Mouse (Mus musculus) R1 (cell line): Measurements from ENCODE around the gene Pcgf5.

Experiments
- DNase-seq: peaks from one replicate; pipeline ENCODE4 v3.0.0-alpha.2; 2018; ENCODE audit warnings: low read depth, low spot score

The Pcgf5 gene

DNA sequence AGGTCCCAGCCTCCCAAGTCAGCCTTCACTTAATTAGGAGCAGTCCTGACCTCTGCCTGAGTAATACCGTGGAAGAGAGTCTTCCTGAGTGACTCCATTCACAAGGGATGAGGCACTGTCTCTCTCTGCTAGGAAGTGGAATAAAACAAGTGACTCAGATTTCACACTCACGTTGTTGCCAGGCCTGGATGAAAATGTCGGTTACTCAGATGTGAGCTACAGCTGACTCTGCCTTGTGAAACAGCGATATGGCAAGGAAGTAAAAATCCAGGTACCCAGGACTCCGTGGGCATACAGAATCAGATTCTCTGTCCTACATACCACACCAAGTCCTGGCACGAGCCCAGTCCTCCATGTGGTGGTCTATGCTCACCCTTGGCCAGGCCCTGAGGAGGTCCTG, 142.8 kb downstream of the Pcgf5 start:
- DNase-seq, result no peak

DNA sequence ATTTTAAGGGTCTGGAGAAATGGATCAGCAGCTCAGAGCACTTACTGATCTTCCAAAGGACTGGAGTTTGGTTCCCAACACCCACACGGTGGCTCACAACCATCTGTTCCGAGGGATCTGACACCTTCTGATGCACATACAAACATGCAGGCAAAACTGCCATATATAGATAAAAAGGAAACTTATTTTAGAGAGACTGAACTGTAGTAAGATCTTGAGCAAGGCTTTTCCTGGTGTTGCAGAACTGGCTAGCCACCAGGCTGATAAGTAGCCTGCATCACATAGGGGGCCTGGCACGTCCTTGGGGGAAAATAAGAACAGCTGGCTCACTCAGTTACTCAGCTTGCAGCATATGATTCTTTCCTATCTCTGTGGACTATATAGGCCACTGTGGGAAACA, 147.4 kb downstream of the Pcgf5 start:
- DNase-seq, result no peak

DNA sequence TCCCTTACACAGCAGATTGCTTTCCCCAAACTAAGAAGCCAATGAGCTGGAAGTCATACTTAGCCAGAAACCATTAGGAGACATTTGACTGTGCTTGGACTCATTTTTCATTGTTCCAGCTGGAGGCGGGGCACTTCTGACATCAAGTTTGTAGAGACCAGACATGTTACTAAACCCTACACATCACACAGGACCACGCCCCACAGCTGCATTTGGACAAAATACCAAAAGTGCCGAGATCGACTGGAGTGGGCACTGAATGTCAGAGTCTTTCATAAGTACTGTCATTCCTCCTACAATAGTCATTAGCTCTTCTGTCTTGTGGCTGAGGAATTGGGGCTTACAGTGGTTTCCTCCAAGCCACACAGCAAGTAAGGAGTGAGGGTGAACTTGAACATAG, 148.4 kb downstream of the Pcgf5 start:
- no peak for DNase-seq

DNA sequence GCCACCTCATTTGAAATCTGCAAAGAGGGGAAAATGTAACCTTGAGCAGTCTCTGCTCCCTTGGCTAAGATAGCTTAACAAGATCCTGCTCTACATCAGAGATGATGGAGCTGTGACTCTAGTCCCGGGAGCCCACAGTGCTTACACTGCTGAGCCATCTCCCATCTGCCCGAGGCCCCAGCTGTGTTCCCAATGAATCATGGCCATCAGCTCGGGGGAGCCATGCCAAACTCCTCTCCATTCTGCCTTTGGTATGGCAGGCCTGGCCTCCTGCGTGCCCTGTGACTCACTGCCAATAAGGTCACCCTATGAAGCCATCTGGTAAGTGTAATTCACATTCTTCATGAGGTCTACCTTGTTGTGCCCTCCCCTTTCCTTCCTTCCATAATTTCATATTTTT, 149.0 kb downstream of the Pcgf5 start:
- DNase-seq, result no peak

DNA sequence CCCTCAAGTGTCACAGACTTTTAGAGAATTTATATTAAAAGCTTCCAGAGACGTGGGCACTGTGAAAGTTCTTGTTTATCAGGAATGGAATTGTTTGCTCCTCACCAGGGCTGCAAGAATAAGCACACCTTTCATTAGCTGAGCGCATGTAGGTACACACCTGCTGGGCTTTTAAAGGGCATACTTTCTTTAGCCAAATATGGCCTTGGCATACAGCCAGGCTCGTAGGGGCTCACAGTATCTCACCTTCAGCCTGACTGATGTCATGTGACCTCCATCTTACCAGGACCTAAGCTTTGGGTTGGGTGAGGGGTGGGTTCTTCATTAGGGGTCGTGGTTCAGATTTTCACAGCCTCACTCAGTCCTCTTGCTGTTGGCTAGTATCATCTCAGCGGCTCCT, 149.6 kb downstream of the Pcgf5 start:
- DNase-seq, result no peak

DNA sequence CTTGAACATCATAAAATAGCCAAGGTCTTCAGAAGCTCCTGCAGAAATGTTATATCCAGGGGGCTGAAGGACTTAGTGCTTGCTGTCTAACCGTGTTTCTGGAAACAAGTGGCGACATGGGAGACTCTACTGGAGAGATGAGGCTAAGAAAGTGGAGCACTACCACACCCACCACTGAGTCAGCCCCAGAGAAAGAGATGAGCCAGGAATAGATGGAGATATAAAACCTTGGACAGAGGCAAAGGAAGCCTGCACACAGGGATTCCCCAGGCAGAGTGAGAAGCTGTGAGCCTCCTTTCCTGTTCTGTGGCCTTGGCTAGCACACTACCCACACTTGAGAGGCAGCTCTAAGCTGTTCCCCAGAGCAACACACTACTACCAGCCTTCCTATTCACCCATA, 156.6 kb downstream of the Pcgf5 start:
- DNase-seq, result no peak
